Mouse (Mus musculus): ENCODE measurements around the gene B3galt5. TPM values are rescaled to one million over a fixed set of nuclear protein-coding genes. Genes with fewer than 3 reads are reported as not detected.
A peak's percentile ranks its signal among the peaks of the same experiment; 100 is the strongest.

Gene B3galt5
- 0.12 TPM in 1 of 2 replicates, not detected in the other for total RNA-seq (2017)

DNA sequence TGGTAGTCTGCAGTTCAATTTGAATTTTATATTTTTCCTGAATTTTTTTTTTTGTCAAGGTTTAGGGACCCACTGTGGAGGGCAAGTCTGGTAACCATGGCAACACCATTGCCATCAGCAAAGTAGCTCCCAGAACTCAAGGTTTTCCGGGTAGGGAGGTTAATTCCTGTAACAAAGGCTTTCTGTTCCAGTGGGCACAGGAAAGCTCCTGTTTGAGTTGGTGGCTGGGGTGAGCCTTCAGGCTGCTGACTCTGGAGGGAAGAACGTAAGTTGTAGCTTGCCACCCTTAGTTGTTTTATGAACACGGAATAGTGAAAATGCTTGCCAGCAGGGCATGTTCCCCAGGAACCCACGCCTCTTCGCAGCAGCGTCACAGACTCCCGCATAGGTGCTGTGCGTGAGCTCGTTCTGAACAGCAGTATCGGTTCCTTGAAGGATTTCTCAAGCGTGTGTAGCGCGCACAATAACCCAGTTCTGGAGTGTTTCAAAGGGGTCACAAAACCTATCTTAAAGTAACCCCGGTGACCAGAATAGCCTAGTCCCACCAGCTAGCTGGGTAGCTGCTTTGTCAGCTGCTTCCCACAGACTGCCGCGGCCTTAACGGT lies at the start of gene B3galt5:
Gene B3galt5 (plus strand): TSS at position 436 of the 605 bp plus-strand sequence.
- no peak for ATAC-seq (ENCODE audit: extremely low read depth, insufficient number of reproducible peaks, low FRiP score, poor library complexity, severe bottlenecking)

DNA sequence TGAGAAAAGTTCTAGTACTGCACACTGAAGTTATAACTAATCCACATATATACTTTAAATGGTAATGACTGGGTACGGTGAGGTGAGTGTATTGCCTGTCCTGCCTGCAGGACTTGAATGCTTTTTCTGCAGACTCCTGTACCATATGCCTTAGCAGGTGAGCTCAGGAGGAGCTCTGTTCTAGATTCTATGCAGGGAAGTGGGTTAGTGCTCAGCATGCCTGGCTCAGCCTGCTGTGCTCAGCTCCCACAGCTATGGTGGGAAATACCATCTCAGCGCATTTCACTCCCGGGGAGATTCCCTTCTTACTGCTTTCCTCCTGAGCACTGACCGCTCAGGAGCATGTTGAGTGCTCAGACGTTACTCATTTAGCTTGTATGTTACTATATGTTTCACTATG lies 48.0 kb upstream of the B3galt5 start:
- ATAC-seq (ENCODE audit: extremely low read depth, insufficient number of reproducible peaks, low FRiP score, poor library complexity, severe bottlenecking), result no peak

DNA sequence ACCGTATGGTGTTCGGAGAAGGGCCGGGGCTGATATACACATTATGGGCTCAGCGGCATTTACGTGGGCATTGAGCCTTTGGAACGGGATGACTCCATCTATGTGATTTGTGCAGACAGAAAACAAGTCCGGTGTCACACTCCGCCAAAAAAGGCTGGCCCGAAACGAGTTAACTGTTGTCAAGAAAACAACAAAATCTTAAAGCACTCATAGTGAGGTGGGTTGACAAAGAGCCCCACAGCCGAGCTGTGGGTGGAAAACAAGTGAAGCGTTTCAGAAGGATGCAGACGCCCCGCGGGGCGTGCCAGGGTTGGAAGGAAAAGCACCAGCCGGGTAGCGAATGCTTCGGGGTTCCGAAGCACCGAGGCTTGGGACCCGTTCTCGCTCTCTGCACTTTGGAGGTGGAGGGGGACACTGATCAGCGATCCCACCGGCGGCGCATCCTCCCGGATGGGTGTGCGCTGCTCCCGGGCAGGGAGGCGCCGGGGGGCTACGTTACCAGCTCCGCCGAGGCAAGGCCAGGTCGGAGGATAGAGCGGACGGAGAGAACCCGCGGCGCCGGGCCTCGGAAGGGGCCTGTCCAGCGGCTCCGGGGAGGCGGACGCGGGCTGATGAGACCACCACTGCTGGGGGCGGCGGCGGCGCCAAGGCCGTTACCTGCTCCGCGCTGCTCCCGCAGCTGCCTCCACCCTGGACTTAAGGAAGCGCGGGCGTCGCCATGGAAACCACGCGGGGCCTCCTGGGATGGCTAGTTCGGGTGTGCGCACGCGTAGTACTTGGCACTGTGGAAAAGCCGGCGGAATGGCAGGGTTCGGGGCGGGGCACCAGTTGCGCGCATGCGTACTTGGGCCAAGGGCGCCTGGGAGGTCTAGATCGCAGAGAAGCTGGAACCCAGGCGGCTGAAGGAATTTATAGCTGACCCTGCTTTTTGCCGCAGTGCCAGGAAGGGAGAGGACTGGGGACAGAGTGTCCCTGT lies 43.8 kb upstream of the B3galt5 start, which contains the start of gene Lca5l:
Gene Lca5l (minus strand): TSS at position 741 of the 976 bp plus-strand sequence.
- peak; percentile 60 for ATAC-seq (ENCODE audit: extremely low read depth, insufficient number of reproducible peaks, low FRiP score, poor library complexity, severe bottlenecking)

DNA sequence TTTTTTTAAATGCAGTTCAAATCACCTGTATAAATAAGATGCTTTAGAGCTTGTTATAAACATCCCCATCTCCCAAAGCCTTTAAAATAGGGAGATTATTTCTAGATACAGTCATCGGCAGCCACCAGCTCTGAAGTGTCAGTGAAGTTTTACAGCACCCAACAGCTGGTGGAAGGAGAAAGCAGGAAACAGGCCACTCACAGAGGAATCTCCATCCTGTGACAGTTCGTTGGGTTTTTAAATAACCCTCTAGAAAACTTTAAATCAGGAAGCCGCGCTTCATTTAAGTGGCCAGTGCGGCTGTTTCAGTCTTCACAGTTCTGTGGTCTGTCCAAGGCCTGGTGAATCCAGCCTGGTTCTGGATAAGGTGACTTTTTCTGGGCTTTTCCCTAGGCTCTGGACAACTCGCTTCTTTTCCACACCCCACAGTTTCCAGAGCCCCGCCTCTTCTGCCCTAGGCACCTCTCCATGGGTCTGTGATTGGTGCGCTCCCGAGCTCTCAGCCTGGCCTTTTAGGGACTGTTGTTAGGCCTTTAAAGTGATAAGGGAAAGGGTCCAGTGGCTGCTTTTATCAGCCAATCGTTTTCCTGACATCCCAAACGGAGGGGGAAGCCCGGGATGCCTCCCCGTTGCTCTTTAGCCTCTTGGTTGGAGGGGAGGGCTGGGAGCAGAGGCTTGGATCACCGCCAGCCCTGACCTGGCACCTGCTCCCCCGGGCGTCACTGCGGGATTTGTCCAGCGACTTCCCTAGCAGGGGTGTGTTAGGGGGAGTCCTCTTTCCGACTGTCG lies 35.5 kb upstream of the B3galt5 start, which contains the start of gene Sh3bgr:
Gene Sh3bgr (plus strand): TSS at position 538 of the 789 bp plus-strand sequence.
- ATAC-seq (ENCODE audit: extremely low read depth, insufficient number of reproducible peaks, low FRiP score, poor library complexity, severe bottlenecking), result no peak

DNA sequence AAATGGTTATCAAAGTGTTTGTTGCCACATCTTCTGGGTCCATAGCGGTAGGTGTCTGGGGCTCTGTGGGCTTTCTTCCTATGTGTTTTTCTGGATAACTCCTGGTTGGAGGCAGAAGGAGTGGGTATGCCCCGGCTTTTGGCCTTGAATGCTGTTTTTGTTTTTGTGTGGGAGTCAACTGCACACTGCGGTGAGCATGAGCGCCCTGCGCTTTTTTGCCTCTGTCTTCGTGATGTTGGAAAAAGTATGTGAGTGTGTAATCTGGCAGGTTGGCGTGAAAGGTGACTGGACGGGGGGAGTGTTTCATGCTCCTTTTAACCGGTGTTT lies 34.9 kb upstream of the B3galt5 start:
- no peak for ATAC-seq (ENCODE audit: extremely low read depth, insufficient number of reproducible peaks, low FRiP score, poor library complexity, severe bottlenecking)

DNA sequence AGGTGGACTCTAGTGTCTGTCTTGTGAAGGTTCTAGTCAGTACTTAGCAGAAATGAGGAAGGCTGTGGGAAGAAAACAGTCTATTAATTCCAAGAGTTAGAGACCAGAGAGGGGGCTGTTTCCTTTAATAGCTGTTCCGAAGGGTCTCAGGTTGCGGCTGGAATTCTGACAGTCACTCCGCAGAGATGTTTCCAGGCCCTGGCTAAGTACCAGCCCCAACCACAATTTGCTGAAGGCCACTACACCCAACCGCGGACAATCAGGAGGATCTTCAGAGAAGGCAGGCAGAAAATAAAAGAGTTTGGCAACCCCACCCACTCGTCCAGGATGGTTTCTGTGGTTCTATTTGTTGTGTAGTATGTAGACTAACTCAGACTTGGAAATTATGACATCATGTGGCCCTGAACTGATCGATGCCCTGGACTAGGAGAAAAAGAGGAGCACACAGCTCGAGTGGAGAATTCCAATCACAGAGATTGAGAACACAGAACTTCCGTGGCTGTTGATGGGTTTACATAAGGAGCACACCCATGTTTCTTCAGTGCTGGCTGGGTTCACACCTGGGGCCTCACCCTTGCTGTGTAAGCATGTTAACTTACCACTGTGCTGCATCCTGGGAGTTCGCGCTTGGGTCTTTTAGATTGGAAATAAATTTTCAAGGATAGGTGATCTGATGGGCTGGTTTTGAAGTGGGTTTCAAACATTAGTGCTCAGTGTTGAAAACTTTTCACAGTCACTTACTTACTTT lies 33.9 kb upstream of the B3galt5 start:
- ATAC-seq (ENCODE audit: extremely low read depth, insufficient number of reproducible peaks, low FRiP score, poor library complexity, severe bottlenecking), result no peak

DNA sequence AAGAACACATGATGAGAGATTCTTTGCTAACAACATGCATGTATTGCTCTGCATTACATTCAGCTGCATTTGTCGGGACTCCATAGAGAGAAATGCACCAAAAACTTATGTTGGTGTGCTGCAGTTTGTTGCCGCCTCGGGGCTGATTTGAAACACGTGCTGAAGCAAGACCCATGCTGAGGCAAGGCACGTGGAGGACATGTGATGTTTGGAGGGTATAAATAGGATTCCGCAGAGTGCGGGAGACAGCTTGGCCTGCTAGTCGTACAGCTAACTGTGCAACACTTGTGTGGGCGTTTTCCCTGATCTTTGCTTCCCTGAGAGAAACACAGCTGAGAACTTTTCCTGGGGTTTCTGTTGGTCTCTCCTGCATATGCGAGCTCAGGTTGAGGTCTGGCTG lies 25.8 kb upstream of the B3galt5 start:
- ATAC-seq (ENCODE audit: extremely low read depth, insufficient number of reproducible peaks, low FRiP score, poor library complexity, severe bottlenecking), result no peak

DNA sequence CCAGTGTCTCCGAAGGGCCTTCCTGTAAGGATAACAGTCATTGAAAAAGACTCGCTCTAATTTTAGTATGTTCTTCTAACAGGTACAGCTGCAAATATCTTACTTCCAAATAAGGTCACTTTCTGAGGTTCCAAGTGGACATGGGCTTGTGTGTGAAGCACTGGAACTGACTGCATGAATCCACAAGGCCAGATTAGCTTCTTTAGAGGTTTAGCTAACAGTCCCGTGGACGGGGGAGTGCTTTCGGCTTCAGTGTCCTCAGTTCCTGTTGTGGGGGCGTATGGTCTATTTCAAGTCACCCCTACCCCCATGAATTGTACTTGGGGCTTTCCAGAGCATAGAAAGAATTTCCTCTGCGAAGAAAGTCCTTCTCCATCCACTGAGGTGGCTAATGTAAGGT lies 24.7 kb upstream of the B3galt5 start:
- no peak for ATAC-seq (ENCODE audit: extremely low read depth, insufficient number of reproducible peaks, low FRiP score, poor library complexity, severe bottlenecking)

DNA sequence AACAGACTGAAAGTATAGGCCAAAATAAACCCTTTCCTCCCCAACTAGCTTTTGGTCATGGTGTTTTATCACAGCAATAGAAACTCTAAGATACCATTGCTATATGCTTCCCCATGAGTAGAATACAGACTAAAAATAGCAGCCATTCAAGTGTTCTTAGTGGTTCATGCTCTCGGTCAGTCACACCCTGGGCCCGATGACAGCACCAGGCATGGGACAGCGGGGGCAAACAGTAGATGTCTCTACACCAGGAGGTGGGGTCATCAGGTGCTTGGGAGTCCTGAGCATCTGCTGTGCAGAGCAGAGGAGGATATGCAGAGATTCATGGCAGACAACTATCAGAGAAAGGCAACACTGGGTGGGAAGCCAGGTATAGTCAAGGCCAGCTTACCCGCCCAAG lies 22.6 kb upstream of the B3galt5 start:
- no peak for ATAC-seq (ENCODE audit: extremely low read depth, insufficient number of reproducible peaks, low FRiP score, poor library complexity, severe bottlenecking)

DNA sequence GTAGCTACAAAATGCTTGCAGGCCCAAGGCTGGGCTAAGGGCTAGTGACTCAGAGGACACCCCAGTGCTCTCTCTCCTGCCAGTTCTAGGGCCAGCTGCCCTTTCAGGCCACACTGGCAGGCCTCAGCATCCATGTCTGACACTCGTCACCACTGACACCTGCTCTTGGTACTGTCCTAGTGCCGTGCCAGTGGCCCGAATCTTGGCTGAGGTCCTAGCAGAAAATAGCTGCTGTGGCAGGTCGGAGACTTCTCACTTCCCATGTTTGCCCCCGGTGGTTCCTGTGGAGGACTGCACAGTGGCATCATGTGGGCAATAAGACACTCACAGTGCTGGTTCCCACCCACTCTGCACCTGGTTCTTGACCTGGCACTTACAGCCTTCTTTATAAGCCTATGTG lies 14.1 kb upstream of the B3galt5 start:
- ATAC-seq (ENCODE audit: extremely low read depth, insufficient number of reproducible peaks, low FRiP score, poor library complexity, severe bottlenecking), result 0 out of 2 replicates have a peak, but pooled peaks have one; percentile 26

DNA sequence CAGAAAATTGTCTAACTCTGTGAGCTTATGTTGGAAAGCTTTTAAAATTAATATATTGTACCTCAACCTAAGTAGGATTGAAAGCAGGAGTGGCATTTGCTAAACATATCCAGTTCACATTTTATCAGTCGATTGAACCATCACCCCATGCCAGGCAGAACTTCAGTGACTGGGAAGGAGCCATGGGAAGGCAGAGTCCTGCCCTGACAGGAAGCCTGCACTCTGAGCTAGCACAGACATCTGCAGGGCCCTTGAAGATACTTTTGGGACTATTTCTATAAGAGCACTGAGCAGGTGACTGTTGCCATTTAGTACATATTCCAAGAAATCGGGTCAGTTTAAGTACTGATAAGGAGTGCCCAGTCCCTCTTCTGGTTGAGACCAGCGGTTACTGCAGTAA lies 13.6 kb upstream of the B3galt5 start:
- ATAC-seq (ENCODE audit: extremely low read depth, insufficient number of reproducible peaks, low FRiP score, poor library complexity, severe bottlenecking), result no peak

DNA sequence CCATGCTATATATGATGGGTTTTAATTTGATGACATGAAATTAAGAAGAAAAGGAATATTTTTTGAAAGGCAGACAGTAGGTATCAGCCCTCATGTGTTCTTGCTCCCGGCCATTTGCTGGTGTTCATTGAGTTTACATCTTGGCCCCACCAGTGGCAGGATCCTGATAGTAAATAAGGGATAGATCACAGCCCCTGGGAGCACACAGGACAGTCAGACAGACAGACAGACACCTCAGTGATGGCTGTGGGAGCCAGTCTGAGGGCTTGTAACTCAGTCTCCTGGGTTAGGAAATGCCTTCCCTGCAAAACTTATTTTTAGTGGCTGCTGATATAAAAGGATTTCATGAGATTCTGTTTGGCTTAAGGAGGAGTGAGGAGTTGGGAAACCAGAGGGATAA lies 13.1 kb upstream of the B3galt5 start:
- ATAC-seq (ENCODE audit: extremely low read depth, insufficient number of reproducible peaks, low FRiP score, poor library complexity, severe bottlenecking), result no peak

DNA sequence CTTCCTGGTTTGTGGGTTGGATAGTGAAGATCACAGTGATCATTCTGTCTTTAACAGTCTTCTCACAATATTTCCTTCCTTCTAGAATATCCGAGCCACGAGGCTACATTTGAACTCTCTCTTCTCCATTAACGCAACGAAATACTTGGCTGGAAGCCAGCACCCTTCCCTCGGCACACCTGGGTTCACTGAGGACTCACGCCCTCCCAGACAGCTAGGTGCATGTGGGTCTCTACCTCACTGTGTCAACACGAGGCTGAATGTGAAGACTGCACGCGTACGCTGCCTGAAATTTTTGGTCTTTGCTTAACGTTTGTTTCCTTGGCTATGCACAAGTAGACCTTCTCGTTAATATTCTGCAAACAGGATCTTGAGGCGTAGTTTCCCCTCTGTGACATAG lies 7.2 kb upstream of the B3galt5 start:
- ATAC-seq (ENCODE audit: extremely low read depth, insufficient number of reproducible peaks, low FRiP score, poor library complexity, severe bottlenecking), result no peak

DNA sequence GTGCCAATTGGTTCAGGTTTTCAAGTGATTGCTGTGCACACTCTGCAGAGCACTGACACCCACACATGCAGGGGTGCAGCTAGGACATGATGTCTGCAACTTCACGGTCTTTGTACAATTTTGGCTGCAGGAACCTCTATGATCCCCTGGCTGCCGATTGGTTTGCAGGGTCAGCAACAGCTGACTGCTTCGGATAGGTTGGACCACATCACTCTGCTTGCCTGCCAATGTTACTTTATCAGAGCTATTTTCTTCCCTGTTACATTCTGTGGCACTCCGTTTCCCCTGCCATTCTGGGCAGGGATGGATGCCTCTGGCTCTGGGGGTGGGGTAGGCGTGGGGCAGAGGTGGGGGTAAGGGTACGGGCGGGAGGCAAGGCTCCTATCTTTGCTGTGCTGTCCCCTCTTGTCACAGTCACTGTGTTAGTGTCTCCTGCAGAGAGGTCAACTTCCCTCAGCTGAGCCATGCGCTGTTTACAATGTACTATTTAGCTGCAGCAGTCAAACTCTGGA lies 6.5 kb upstream of the B3galt5 start:
- no peak for ATAC-seq (ENCODE audit: extremely low read depth, insufficient number of reproducible peaks, low FRiP score, poor library complexity, severe bottlenecking)

DNA sequence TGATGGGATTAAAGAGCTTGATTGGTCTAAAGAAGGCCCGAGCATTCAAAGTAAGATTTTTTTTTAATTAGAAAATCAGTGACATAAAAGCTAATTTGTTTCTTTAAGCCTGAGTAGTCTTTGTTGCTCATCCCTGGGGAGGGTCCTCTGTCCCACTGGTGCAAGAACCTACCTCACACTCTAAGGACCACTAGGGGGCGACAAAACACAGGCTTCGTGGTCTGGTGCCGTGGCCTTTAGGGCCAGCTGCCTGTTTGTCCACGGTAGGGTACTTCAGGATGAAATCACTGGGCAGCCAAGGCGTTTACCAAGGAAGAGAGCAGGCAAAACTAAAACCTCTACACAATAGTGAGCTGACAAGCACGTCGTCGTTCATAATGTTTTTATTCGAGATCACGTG lies 5.2 kb upstream of the B3galt5 start:
- no peak for ATAC-seq (ENCODE audit: extremely low read depth, insufficient number of reproducible peaks, low FRiP score, poor library complexity, severe bottlenecking)

DNA sequence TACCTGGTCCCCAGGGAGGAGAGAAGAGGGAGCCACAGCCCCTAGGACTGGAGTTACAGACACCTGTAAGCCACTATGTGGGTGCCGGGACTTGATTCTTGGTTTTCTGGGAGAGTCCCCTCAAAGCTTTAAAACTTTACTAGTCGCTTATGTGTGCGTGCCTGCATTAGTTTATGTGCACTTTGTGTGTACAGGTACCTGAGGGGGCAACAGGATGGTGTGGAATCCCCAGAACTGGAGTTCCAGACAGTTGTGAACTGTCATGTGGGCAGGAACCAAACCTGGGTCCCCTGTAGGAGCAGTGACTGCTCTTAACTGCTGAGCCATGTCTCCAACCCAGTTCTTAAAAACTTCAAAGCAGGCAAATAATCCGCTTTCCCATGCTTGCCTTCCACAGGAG lies 4.3 kb upstream of the B3galt5 start:
- no peak for ATAC-seq (ENCODE audit: extremely low read depth, insufficient number of reproducible peaks, low FRiP score, poor library complexity, severe bottlenecking)

DNA sequence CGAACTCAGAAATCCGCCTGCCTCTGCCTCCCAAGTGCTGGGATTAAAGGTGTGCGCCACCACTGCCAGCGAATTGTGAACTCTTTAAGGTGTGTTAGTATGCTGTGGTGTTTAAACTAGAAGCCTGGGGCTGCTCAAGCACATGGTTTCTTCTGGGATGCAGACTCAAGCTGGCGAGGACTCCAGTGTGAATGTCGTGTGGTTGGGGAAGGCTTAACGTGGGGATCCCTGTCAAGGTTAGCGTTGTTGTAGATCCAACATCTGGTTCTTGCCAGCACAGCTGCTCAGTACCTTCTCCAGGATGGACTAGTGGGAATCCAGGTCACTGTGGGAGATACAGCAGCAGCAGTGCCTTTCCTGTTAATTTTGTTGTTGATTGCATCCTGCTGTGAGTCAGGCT lies 3.6 kb upstream of the B3galt5 start:
- ATAC-seq (ENCODE audit: extremely low read depth, insufficient number of reproducible peaks, low FRiP score, poor library complexity, severe bottlenecking), result no peak

DNA sequence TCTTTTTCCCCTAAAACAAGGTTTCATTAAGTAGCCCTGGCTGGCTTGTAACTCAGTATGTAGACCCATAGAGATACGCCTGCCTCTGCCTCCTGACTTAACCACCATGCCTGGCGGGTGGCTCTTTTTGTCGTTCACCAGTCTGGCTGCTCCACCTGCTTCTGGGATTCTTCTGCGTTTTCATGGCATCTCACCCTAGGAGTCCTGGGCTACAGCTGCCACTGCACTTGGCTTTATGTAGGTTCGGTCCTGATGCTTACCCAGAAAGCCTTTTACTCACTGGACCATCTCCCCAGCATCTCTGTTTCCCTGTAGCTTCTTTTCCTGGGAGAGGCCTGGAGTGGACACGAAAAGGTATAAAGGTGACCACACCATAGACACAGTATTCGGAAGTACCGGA lies 1.6 kb upstream of the B3galt5 start:
- no peak for ATAC-seq (ENCODE audit: extremely low read depth, insufficient number of reproducible peaks, low FRiP score, poor library complexity, severe bottlenecking)

DNA sequence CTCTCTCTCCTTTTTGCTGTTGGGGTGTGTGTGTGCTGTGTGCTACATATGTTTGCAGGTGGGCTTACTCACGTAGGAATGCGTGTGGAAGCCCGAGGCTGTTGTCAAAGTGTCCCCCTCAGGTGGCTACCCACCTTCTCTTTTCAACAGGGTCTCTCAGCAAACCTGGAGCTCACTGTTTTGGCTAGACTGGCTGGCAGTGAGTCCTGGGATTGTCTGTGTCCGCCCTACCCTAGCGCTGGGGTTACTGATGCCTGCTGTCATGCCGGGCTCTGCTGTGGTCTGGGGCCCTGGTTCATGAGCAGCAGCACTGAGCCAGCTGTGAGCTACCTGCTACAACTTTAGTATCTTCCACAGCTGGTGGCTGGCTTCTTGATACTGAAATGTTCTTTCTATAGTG lies 8.9 kb downstream of the B3galt5 start:
- ATAC-seq (ENCODE audit: extremely low read depth, insufficient number of reproducible peaks, low FRiP score, poor library complexity, severe bottlenecking), result no peak

Measured in neutrophil, adult 5-6 weeks (primary cell).